Mouse (Mus musculus) right cerebral cortex, postnatal 25 days (tissue): Measurements from ENCODE around the gene Tubgcp6.

Source experiments
- DNase-seq: peaks from one replicate; pipeline ENCODE4 v3.0.0; 2022

Tubgcp6 gene

DNA sequence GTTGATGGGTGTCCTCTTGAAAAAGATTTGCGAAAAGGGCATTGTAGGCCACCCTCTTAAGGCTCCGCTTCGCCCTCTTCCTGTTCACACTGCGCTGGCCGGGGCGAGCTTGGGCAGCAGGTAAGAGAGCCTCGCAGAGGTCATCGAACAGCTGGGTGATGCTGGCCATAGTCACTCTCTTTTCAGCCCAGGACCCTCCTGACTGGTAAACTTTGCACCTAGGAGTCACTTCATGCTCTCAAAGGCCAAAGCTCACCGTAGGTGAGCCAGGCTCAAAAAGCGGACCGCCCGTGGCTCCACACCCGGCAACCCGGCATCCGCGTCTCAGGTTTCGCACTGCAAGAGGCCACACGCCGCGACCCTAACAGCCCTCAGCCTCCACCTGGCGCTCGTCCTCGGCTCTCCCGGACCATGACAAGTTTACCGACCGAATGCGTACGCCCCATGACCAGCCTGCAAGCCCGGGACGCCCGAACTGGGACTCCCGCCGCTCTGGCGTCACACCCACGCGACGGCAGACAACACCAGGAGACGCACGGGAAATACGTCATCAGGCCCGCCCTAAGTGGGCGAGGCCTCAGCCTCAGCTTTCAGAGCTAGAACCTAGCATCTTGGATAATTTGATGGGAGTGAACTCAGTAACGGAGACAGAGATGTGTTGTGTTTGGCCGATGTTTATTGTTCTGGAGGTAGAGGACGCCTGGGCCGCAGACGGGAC, at the start of gene Tubgcp6:
Gene Tubgcp6 (minus strand): TSS at position 464 of the 718 bp plus-strand sequence.
- peak; percentile 96 for DNase-seq

DNA sequence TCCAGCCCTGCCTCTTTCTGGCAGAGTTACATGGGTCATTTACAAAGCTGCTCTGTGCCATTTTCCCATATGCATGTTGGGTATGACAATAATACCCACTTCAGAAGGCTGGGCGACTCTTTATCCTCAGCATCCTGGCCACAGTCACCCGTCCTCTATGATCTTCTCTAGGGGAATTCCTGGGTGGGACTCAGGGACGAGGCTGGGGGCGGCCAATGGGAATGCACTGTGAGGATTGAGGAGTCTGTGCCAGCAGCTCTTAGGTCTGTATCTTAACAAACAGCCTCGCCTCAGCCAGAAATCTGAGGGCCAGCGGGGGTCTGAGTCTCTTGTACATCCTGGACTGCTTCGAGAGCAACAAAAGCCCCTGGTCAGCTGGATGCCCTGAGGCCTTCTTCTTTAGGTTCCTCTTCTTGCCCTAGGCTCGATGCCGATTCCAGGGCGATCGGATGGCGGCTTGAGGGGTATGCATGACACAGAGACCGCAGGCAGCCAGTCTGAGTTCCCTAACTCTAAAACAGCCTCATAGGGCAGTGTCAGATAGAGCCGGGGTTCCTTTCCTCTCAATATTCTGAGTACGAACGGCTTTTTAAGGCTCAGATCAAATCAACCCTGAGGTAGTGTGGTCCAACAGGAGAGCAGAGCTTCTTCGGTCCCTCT, 49.5 kb upstream of the Tubgcp6 start:
- DNase-seq = no peak

GRCm38 (mm10) chr15:89171526-89172051, 48.7 kb upstream of the Tubgcp6 start:
- no peak for DNase-seq

GRCm38 (mm10) chr15:89170102-89170501, 47.2 kb upstream of the Tubgcp6 start:
- DNase-seq = no peak

- DNase-seq = peak; percentile 73
These were observed 46.5 kb upstream of the Tubgcp6 start for GRCm38 (mm10) chr15:89169431-89169830.

GRCm38 (mm10) chr15:89168922-89169321, 46.0 kb upstream of the Tubgcp6 start:
- DNase-seq = no peak

- DNase-seq = no peak
These were observed 42.6 kb upstream of the Tubgcp6 start for GRCm38 (mm10) chr15:89165478-89165877.

GRCm38 (mm10) chr15:89161397-89161796, 38.5 kb upstream of the Tubgcp6 start:
- no peak for DNase-seq

DNA sequence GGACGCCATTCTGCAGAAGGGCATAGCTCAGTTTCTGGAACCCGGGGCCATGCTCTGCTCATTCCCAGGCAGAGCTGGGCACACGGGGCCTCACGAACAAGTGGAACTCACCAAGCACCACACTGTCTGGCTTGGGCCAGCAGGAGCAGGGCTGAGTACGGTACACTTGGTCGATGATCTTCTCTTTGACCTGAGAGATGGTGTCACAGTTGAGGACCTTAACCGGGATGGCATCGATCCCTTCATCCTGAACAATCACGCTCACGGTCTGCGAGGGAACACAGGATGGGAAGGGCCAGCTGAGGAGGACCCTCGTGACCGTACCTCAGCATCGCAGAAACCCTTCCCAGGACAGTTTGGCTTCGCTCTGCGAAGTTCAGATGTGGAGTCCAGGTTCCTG, 35.6 kb upstream of the Tubgcp6 start:
- no peak for DNase-seq

DNA sequence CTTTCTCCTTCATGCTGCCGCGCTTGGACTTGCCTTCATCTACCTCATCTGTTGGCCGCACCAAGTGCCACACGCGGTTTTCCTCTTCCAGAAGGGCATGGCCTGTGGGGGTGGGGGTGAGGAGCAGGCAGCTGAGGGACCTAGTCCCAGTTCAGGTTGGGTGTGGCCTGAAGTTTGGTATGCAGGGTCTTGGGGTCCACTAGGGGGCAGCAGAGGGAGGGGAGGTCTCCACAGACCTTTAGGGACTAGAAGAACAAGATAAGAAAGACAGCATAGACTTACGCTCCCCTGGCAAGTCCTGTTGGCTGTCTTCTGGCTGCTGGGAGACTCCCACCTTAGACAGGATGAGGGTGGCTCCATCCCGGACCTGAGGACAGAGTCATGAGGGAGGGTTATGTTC, 35.0 kb upstream of the Tubgcp6 start:
- DNase-seq = no peak

DNA sequence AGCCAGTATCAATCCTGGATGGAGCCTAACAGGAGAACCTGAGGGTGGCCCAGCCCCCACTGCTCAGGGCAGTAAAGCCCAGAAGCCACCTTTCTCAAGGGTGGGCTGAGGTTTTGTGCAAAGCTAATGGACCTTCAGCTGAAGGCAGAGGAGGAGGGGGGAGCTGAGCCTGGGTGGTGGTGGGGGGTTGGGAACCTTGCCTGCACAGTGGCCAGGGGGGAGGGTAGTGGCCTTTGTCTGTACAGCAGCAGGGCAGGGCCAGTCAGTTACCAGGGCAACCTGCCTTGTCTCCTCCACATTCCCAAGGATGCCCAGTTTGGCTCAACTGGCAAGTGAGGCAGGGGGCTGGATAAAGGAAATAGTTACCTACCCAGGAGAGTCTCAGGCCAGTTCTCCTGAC, 29.4 kb upstream of the Tubgcp6 start:
- DNase-seq = no peak

DNA sequence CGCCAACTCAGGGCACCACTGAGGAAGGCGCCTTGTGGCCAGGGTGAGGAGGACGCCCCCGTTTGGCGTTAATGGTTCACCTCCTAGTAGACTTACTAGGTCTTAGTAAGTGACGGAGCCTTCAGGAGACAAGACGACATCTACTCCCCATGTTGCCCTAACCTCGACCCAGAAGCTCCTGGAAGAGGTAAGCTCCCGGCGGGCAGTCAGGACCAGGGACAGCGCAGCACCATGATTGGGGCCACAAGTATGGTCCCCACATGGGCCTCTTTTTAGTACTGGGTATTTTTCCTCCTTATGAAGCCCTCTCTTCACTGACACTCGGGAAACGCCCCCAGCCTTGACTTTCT, 27.1 kb upstream of the Tubgcp6 start:
- no peak for DNase-seq

GRCm38 (mm10) chr15:89149271-89150040, 26.5 kb upstream of the Tubgcp6 start, which contains the start of gene Mapk11:
TSS of gene Mapk11 (minus strand) at chr15:89149628.
- DNase-seq = peak; percentile 55

GRCm38 (mm10) chr15:89148496-89149270, 25.8 kb upstream of the Tubgcp6 start:
- no peak for DNase-seq

GRCm38 (mm10) chr15:89147895-89148294, 25.0 kb upstream of the Tubgcp6 start:
- DNase-seq = no peak

- DNase-seq = no peak
These were observed 24.5 kb upstream of the Tubgcp6 start for GRCm38 (mm10) chr15:89147456-89147855.

GRCm38 (mm10) chr15:89147024-89147423, 24.1 kb upstream of the Tubgcp6 start:
- DNase-seq = peak; percentile 64

- DNase-seq = peak; percentile 78
These were observed 23.6 kb upstream of the Tubgcp6 start for GRCm38 (mm10) chr15:89146537-89146936.

DNA sequence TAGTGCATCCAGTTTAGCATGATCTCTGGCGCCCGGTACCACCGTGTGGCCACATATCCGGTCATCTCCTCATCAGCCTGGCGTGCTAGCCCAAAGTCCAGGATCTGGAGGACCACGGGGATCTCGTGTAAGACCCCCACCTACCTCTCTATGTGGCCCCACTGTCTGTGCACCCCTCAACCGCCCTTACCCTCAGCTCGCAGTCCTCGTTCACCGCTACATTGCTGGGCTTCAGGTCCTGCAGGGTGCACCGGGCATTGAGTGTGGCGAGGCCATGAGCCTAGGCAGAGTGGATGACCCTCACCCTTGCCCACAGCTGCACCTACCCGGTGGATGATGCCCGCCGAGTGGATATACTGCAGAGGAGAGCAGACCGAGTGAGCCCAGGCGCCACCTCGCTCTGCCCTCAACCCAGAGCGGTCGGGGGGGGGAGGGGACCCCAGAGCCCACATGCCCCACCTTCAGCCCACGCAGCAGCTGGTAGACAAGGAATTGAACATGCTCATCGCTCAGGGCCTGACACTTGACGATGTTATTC, 23.0 kb upstream of the Tubgcp6 start:
- no peak for DNase-seq

GRCm38 (mm10) chr15:89144965-89145364, 22.1 kb upstream of the Tubgcp6 start:
- DNase-seq = no peak

DNA sequence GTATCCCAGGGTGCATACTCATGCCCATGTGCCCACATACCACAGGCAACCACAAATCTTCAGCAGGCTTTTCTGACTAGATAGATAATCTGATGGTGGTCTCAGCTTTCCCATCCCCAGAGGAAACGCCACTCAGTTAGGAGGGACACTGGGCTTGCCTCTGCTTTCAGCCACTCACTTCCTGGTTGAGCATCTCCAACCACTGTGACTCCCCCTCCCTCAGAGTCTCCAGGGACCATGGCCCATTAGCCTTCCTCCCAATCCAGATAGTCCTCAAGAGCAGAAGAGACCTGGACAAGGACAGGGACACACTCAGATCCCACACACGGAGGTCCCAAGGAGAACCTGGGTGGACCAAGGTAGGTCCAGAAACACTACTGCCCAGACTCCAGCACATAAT, 20.2 kb upstream of the Tubgcp6 start:
- DNase-seq = no peak

DNA sequence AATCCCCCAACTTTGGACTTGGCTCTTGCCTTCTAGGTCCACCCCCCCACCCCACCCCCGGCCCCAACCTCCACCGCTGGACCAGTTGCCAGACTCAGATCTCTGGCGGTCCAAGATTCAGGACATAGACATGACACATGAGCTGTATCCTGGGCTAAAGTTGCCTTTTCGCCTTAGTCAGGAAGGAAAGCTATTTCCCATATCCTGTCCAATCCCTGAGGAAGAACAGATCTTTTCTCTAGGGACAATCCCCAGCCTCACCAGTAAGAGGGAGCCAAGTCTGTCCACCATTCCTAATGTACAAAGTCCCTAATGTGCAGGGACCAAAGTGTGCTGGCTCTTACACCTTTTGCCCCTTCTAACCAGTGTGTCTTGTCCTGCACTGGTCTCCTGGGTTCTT, 19.0 kb upstream of the Tubgcp6 start:
- no peak for DNase-seq
